Mouse (Mus musculus) erythroblast, embryonic 14.5 days (primary cell): Measurements from ENCODE around the gene Ren1.

Experiments
- GATA1 ChIP-seq: IDR thresholded peaks from 2 replicates; pipeline ENCODE4 v1.6.1; 2012; ENCODE audit warnings: low read length, inconsistent platforms, mixed read lengths
- TAL1 ChIP-seq: IDR thresholded peaks from 3 replicates; pipeline ENCODE4 v1.6.1; 2012; ENCODE audit warnings: low read length, inconsistent platforms, mixed read lengths

DNA sequence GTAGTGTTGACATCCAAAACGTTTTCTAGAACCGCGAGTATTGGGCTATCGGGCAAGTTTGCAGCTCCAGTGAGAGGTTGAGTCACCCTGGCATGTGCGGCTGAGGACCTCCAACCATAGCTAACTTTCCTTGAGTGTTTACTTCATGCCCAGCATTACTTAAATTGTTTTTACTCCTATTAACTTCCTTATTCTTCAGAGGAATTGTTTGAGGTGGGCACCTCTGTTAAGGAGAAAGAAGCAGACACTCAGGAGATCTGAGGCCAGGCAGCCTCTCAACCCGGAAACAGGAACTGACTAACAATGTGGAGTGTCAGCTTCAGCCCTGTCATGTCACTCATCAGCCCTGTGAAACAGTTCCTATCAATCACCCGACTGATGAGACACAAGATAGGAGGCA, 56.3 kb downstream of the Ren1 start:
- no peak for TF ChIP-seq TAL1
- no peak for TF ChIP-seq GATA1
